Mouse (Mus musculus) spleen, adult 2 months (tissue): ENCODE results near the gene Mkks. TPM values are rescaled to one million over a fixed set of nuclear protein-coding genes. Genes with fewer than 3 reads are reported as not detected.
"Not testable (repeated sequence)": the region's sequence is repeated elsewhere in the genome, so short reads cannot be mapped to it uniquely, and the experiment has no call there.

ENCODE experiments used
- DNase-seq, 2 experiments: peaks; one replicate each; pipeline versions ENCODE4 v3.0.0 to v3.0.0-alpha.2; 2012 to 2021; ENCODE audit warnings: low spot score in 2 of 2, low read depth in 1 of 2
- H3K27ac ChIP-seq: fragments of 200-500 bp; 2 replicates; pipeline ENCODE4 v1.5.1; 2012; ENCODE audit warnings: low read length, inconsistent platforms; ENCODE audit not compliant: insufficient read depth
- H3K27me3 ChIP-seq: fragments of 200-500 bp; 2 replicates; pipeline ENCODE4 v1.6.1; 2012; ENCODE audit warnings: mild to moderate bottlenecking, moderate library complexity, low read length, inconsistent platforms; ENCODE audit not compliant: control insufficient read depth, insufficient read depth
- H3K36me3 ChIP-seq: fragments of 200-500 bp; 2 replicates; pipeline ENCODE4 v1.6.1; 2012; ENCODE audit warnings: mild to moderate bottlenecking, low read length, inconsistent platforms; ENCODE audit not compliant: control insufficient read depth, insufficient read depth
- H3K4me1 ChIP-seq: fragments of 200-500 bp; 2 replicates; pipeline ENCODE4 v1.6.1; 2011; ENCODE audit warnings: inconsistent platforms; ENCODE audit not compliant: control insufficient read depth, insufficient read depth, insufficient read length
- H3K4me3 ChIP-seq: fragments of 200-500 bp; 2 replicates; pipeline ENCODE4 v1.5.1; 2011; ENCODE audit warnings: mild to moderate bottlenecking, inconsistent platforms; ENCODE audit not compliant: insufficient read depth, insufficient read length; ENCODE audit errors: extremely low read depth
- CTCF ChIP-seq: fragments of 200-500 bp; IDR thresholded peaks from 2 replicates; pipeline ENCODE4 v1.5.1; 2011; ENCODE audit warnings: mild to moderate bottlenecking, inconsistent platforms; ENCODE audit not compliant: insufficient read depth, insufficient read length, insufficient replicate concordance; ENCODE audit errors: extremely low read depth
- POLR2A ChIP-seq: fragments of 200-500 bp; IDR thresholded peaks from 2 replicates; pipeline ENCODE4 v1.6.1; 2011; ENCODE audit warnings: low read depth, low read length, inconsistent platforms
- WGBS: fragments of 180-500 bp; shearing (Covaris S2); methylation state at CpG from one replicate; pipeline ENCODE4 v1.1.7; 2018; 5-methylcytosine and 5-hydroxymethylcytosine counted together
- polyA plus RNA-seq: library from polyadenylated mRNA; depleted of rRNA; stranded (reverse); fragments of >200 nt; gene quantifications from 2 replicates; pipeline ENCODE4 v1.2.3, GENCODE M21; 2012

The Mkks gene
- polyA plus RNA-seq, 1 experiment, result 1.5 TPM

DNA sequence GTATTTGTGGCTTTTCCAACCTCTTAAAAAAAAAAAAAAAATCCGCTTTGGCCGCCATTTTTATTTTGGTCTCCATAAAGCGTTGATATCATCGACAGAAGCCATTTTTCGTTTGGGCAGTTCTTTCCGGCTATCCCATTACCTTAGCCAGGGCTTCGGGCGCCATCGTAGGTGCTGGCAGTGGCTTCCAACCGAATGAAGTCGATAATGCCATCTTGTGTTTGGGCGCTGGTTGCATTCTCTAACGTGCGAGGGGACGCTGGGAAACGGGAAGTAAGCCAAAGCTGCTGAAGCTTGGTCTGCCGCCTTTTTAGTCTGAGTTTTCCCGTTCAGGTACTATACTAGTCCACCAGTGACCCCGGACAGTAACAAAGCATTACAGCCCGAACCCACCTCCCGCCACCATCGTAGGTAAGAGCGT lies 772 bp upstream of the Mkks start:
- peak overlapping the region; percentile 62 for H3K27ac ChIP-seq
- peak; percentile 92 to 98 for DNase-seq
- H3K4me3 ChIP-seq, result peak overlapping the region; percentile 75
- H3K27me3 ChIP-seq, result no peaks in the 10 kb centered on the region
- H3K4me1 ChIP-seq, result peaks cover 5% of the 10 kb centered on the region; the same call in 1 of the 2 replicates
- under 1% methylated on average over 23 of the region's 23 CpGs for WGBS
- no peaks in the 10 kb centered on the region for H3K36me3 ChIP-seq
- no peak for TF ChIP-seq CTCF
- TF ChIP-seq POLR2A, result peak; percentile 66

- H3K4me3 ChIP-seq, result peak overlapping the region; percentile 92
- not testable (repeated sequence) for H3K27me3 ChIP-seq, H3K4me1 ChIP-seq, DNase-seq, H3K36me3 ChIP-seq
- H3K27ac ChIP-seq, result peak overlapping the region; percentile 98
- WGBS, result 5% methylated on average over 15 of the region's 15 CpGs
Observed at GRCm38 (mm10) chr2:136890716-136891067, 497 bp downstream of the Mkks start.

DNA sequence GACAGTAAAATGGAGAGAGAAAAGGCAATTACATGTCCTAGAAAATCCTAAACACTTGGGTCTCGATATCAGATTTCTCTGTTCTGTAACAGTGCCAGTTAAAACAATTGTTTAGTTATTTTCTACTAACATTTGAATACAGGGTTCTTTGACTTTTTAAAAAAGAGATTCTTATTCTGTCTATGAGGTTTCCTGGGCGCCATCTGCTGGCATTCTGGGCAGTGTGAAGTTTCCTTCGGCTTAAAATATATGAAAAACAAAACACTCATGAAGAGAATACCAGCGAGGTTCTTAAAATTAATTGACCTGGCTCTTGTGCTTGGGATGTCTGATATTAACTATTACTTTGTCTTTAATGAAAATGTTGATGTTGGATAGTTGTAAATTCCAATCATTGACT lies 4.3 kb downstream of the Mkks start:
- TF ChIP-seq POLR2A (no peak), CTCF (no peak)
- Histone ChIP-seq H3K4me3 (no peak overlapping the region), H3K4me1 (0 out of 2 replicates have a peak, but pooled peaks cover 2% of the 10 kb centered on the region), H3K27me3 (no peaks in the 10 kb centered on the region), H3K36me3 (peaks cover 10% of the 10 kb centered on the region), H3K27ac (no peak overlapping the region)
- WGBS, result 66% methylated on average over 4 of the region's 4 CpGs
- no peak for DNase-seq

DNA sequence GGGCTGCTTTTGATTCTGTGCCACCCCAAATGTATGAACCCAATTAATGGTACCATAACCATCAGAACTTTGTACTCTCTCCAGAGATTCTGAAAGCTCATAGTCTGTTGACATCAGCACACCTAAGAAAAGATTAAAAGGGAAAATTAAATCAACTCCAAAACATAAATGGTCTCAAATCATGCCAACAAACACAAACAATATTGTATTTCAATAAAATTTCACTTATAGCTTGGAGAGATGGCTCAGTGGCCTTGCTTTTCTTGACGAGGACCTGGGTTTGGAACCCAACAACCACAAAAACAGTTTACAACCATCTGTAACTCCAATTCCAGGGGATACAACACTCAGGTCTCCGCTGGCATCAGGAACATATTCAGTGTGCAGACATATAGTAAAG lies 5.6 kb downstream of the Mkks start, which contains the start of gene AL731706.2:
TSS of gene AL731706.2 (minus strand) at position 101 of the 400 bp plus-strand sequence.
- 0 out of 2 replicates have a peak, but pooled peaks cover 2% of the 10 kb centered on the region for H3K4me1 ChIP-seq
- WGBS, result 95% methylated on average over 2 of the region's 2 CpGs
- no peak within 1 kb of the TSS for H3K4me3 ChIP-seq
- no peak within 1 kb of the TSS for H3K27ac ChIP-seq
- DNase-seq, result no peak
- no peak for TF ChIP-seq CTCF
- no peak for TF ChIP-seq POLR2A
- no peaks in the 10 kb centered on the region for H3K27me3 ChIP-seq
- peaks cover 17% of the 10 kb centered on the region for H3K36me3 ChIP-seq

DNA sequence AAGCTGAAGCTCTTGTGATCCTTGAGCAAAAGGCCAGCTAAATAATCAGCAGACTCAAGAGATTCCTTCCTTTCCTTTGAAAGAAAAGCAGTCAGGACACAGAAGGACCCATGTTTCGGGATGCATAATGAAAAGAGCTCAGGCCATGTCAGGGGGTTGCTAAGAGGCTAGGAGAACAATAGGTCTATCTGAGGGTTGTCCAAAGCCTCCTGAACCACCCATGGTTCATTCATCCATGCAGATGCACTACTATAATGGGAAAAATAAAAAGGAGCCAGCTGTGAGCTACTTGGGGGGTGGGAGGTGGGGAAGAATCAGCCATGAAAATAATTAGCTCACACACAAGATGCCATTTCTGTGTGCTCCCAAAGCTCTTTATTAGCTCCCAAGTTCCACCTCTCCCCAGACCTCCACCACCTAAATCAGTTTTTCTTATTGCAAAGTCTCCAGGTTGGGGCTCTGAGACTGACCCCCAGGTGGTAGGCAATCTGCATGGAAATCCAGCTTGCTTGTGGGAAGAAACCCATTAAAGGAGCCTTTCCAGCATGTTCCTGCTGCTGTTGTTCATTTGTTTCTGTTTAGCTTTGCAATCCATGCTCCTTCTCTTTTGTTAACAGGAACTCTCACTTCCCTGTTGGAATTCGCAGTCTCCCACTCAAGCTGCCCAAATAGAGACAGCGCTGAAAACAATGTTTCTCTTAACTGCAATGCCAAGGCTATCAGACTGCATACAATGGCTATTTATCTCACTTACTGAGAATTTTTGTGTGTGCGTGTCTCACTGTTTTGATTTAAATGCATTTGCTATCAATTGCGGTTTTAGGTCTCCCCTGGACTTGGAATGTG lies 36.4 kb downstream of the Mkks start:
- 81% methylated on average over 5 of the region's 5 CpGs for WGBS
- H3K36me3 ChIP-seq, result no peaks in the 10 kb centered on the region
- no peak for DNase-seq
- H3K4me3 ChIP-seq, result no peak overlapping the region
- no peaks in the 10 kb centered on the region for H3K27me3 ChIP-seq
- no peaks in the 10 kb centered on the region for H3K4me1 ChIP-seq
- no peak overlapping the region for H3K27ac ChIP-seq
- no peak for TF ChIP-seq CTCF
- TF ChIP-seq POLR2A, result no peak

DNA sequence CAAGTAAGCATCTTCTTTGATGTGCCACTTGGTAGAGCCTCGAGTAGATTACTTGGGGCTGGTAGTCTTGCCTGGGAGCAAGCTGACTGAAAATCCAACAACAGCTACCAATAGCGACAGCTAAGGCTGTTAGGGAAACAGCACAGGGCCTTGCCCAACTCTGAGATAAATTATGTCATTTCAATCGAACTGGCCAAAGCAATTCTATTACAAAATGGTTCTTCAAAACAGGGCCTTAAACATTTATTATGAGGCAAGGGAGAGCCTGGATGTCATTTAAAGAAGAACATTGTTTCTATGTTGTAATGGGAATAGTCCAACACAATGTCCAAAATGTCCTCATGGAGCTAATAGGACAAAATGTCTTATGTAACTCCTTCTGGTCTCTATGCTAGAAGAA lies 40.8 kb downstream of the Mkks start:
- DNase-seq, result no peak
- H3K4me1 ChIP-seq, result no peaks in the 10 kb centered on the region
- H3K4me3 ChIP-seq, result no peak overlapping the region
- no peaks in the 10 kb centered on the region for H3K27me3 ChIP-seq
- no peaks in the 10 kb centered on the region for H3K36me3 ChIP-seq
- 72% methylated on average over 3 of the region's 3 CpGs for WGBS
- H3K27ac ChIP-seq, result no peak overlapping the region
- TF ChIP-seq POLR2A (no peak), CTCF (no peak)

- TF ChIP-seq CTCF, result no peak
- no peak for TF ChIP-seq POLR2A
- Histone ChIP-seq H3K27me3 (no peaks in the 10 kb centered on the region), H3K36me3 (no peaks in the 10 kb centered on the region), H3K4me1 (no peaks in the 10 kb centered on the region), H3K27ac (no peak overlapping the region), H3K4me3 (no peak overlapping the region)
- no peak for DNase-seq
- WGBS, result 59% methylated on average over 1 of the region's 1 CpGs
Observed at GRCm38 (mm10) chr2:136837994-136838393, 53.2 kb downstream of the Mkks start.

GRCm38 (mm10) chr2:136835882-136836281 lies 55.3 kb downstream of the Mkks start:
- no peaks in the 10 kb centered on the region for H3K36me3 ChIP-seq
- no peak overlapping the region for H3K27ac ChIP-seq
- DNase-seq, result no peak
- 77% methylated on average over 3 of the region's 3 CpGs for WGBS
- TF ChIP-seq CTCF, result no peak
- no peak for TF ChIP-seq POLR2A
- H3K4me3 ChIP-seq, result no peak overlapping the region
- H3K27me3 ChIP-seq, result no peaks in the 10 kb centered on the region
- no peaks in the 10 kb centered on the region for H3K4me1 ChIP-seq
